Mouse (Mus musculus) mouse trophoblast stem cell (cell line): Measurements from ENCODE around the gene Gja8.

Experiments used
- in situ Hi-C, 2 experiments: fragments of 300-500 bp; cut with MseI, MboI; formaldehyde crosslinking; loops; 2 replicates in 1 of 2; 3 replicates in 1 of 2; pipeline ENCODE4 v1.15.1; 2025

Gja8 gene

GRCm38 (mm10) chr3:96881557-96881956, 44.3 kb downstream of the Gja8 start:
- in situ Hi-C loops: no loop called here

GRCm38 (mm10) chr3:96880385-96880784, 45.4 kb downstream of the Gja8 start:
- in situ Hi-C loops: no loop called here

GRCm38 (mm10) chr3:96879536-96879935, 46.3 kb downstream of the Gja8 start:
- in situ Hi-C loops: no loop called here

GRCm38 (mm10) chr3:96874808-96875571, 50.8 kb downstream of the Gja8 start:
- in situ Hi-C loops: no loop called here

GRCm38 (mm10) chr3:96872501-96872900, 53.3 kb downstream of the Gja8 start:
- in situ Hi-C loops: no loop called here

- in situ Hi-C loops: no loop called here
Measured at GRCm38 (mm10) chr3:96871070-96871469, 54.8 kb downstream of the Gja8 start.

- in situ Hi-C loops: no loop called here
Measured at GRCm38 (mm10) chr3:96870270-96870669, 55.5 kb downstream of the Gja8 start.

GRCm38 (mm10) chr3:96869091-96869490, 56.7 kb downstream of the Gja8 start:
- in situ Hi-C loops: no loop called here

- in situ Hi-C loops: no loop called here
Measured at GRCm38 (mm10) chr3:96868566-96868965, 57.3 kb downstream of the Gja8 start.

- in situ Hi-C loops: no loop called here
Measured at GRCm38 (mm10) chr3:96867863-96868262, 58.0 kb downstream of the Gja8 start.
